Mouse (Mus musculus) ES-E14 (cell line): ENCODE measurements around the gene Atp5b.

Experiments used
- CHD2 ChIP-seq: IDR thresholded peaks from 2 replicates; pipeline ENCODE4 v1.6.1; 2014; ENCODE audit warnings: mild to moderate bottlenecking, low read depth, low read length, inconsistent platforms
- HCFC1 ChIP-seq: IDR thresholded peaks from 2 replicates; pipeline ENCODE4 v1.6.1; 2012; ENCODE audit warnings: low read length, inconsistent platforms, borderline replicate concordance; ENCODE audit not compliant: insufficient read depth
- MAFK ChIP-seq: IDR thresholded peaks from 2 replicates; pipeline ENCODE4 v1.6.1; 2014; ENCODE audit warnings: mild to moderate bottlenecking, low read depth, low read length, inconsistent platforms; ENCODE audit not compliant: insufficient read depth
- ZC3H11A ChIP-seq: IDR thresholded peaks from 2 replicates; pipeline ENCODE4 v1.6.1; 2012; ENCODE audit warnings: low read depth, mild to moderate bottlenecking, inconsistent platforms, low read length, borderline replicate concordance
- ZNF384 ChIP-seq: IDR thresholded peaks from 2 replicates; pipeline ENCODE4 v1.6.1; 2012; ENCODE audit warnings: low read depth, low read length, inconsistent platforms

GRCm38 (mm10) chr10:128036746-128037425 lies 46.2 kb upstream of the Atp5b start:
- TF ChIP-seq CHD2 = no peak
- peak; percentile 72; the same call in 1 of the 2 replicates for TF ChIP-seq MAFK
- TF ChIP-seq ZNF384 = no peak
- TF ChIP-seq HCFC1 = no peak
- TF ChIP-seq ZC3H11A = no peak
